ENCODE assay signal across 8 mouse cellular contexts in the genomic region with DNA sequence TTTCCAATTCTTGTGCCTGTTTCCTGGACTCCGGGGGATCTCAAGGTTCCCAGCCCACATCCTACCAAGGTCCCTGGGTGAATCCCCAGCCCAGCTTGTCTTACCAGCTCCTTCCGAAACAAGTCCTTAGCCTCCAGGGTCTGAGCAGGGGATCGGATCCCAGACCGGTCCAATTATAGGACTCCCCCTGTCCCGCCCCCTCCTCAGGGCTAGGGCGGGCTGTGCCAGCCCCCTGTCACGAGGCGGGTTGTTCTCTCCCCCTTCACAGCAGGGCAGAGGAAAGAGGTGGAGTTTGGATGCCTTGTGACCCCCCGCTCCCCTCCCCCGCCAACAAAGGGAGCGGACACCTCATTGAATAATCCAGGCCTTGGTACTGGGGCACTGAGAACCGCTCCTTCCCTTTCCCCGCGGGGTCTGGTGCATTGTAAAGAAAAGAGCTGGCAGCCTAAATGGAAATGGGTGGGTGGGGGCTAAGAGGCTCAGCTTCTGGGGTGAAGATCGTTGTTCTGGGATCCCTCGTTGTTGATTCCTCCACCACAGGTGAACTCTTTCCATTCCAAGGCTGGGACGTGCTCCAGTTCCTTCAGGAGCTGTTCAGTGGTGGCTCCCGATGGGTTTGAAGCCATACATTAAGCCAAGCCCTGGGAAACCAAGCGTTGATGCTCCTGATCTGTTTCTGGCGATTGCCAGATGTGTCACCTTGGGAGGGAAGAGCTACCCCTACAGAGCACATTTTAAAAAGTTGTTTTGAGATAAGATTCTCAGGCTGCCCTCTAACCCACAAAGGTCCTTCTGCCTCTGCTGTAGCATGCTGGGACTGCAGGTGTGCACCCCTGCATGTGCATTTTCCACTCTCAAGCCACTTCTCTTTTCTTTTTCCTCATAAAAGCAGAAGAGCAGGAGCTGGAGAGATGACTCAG. TPM values are rescaled to one million over a fixed set of nuclear protein-coding genes. Genes with fewer than 3 reads are reported as not detected.
A peak's percentile ranks its signal among the peaks of the same experiment; 100 is the strongest.
DNase-seq lines count a peak whose midpoint lies in the region; ATAC-seq and TF ChIP-seq lines count a peak whose summit lies in the region.

TSS of gene Apoe (minus strand) at position 282 of the 920 bp plus-strand sequence.

- H3K36me3 ChIP-seq in ES-E14 (ENCODE audit: control insufficient read depth, insufficient read depth, low read length, poor library complexity, severe bottlenecking), result peaks cover 35% of the 10 kb centered on the region
- peaks cover 47% of the 10 kb centered on the region for H3K36me3 ChIP-seq in hindbrain, embryonic 10.5 days
- peaks cover 39% of the 10 kb centered on the region for H3K36me3 ChIP-seq in lung, embryonic 14.5 days (ENCODE audit: insufficient read depth)

- H3K4me2 ChIP-seq in lung, embryonic 14.5 days, result peak within 1 kb of the TSS; percentile 68

- ATAC-seq in lung, embryonic 14.5 days (ENCODE audit: insufficient read depth), result peak; percentile 67; the same call in 1 of the 2 replicates
- ATAC-seq in neutrophil, adult 5-6 weeks (ENCODE audit: extremely low read depth, insufficient number of reproducible peaks, low FRiP score, poor library complexity, severe bottlenecking), result peak; percentile 56

- H3K9ac ChIP-seq in ES-E14 (ENCODE audit: insufficient read depth, low read depth, low read length, poor library complexity, severe bottlenecking), result peak within 1 kb of the TSS; percentile 88
- peak within 1 kb of the TSS; percentile 42 for H3K9ac ChIP-seq in lung, embryonic 14.5 days

- in situ Hi-C loops in ES-E14 (cut with MboI; ENCODE audit: low sequenced_read_pairs in 2 of 2, unreplicated experiment in 2 of 2), result no loop called here

- peak within 1 kb of the TSS; percentile 77 for H3K27ac ChIP-seq in ES-E14 (ENCODE audit: insufficient read depth, low read depth, low read length, poor library complexity, severe bottlenecking)
- H3K27ac ChIP-seq in hindbrain, embryonic 10.5 days, result peak within 1 kb of the TSS; percentile 84
- peak within 1 kb of the TSS; percentile 46; the same call in 1 of the 2 replicates for H3K27ac ChIP-seq in lung, embryonic 14.5 days (ENCODE audit: low read depth)

- peaks cover 0 to 31% of the 10 kb centered on the region in 2 experiments; a peak in 2 of 4 replicates for H3K4me1 ChIP-seq in ES-E14 (ENCODE audit: control insufficient read depth in 2 of 2, insufficient read depth in 2 of 2, low read length in 2 of 2, poor library complexity in 1 of 2)
- H3K4me1 ChIP-seq in hindbrain, embryonic 10.5 days (replicated peaks), result peaks cover 51% of the 10 kb centered on the region
- peaks cover 14% of the 10 kb centered on the region; the same call in 1 of the 2 replicates for H3K4me1 ChIP-seq in lung, embryonic 14.5 days (ENCODE audit: insufficient read depth)

- no peaks in the 10 kb centered on the region for H3K9me3 ChIP-seq in ES-E14 (ENCODE audit: control insufficient read depth, insufficient read depth, low read depth, low read length)
- H3K9me3 ChIP-seq in hindbrain, embryonic 10.5 days, result peaks cover 9% of the 10 kb centered on the region
- H3K9me3 ChIP-seq in lung, embryonic 14.5 days (ENCODE audit: low read depth, low read length), result no peaks in the 10 kb centered on the region; the same call in 1 of the 2 replicates

- peak; percentile 75 for DNase-seq in ES-E14 (ENCODE audit: low read depth, low spot score)
- peak; percentile 71 for DNase-seq in brain, embryonic 14.5 days (ENCODE audit: low read depth)
- DNase-seq in frontal cortex, postnatal 10 days (ENCODE audit: low spot score in 2 of 2), result peak; percentile 73 to 79
- DNase-seq in hindbrain, embryonic 10.5 days (ENCODE audit: low spot score), result peak; percentile 59
- peak; percentile 91 for DNase-seq in layer of hippocampus, adult 9-11 months
- peak; percentile 60 for DNase-seq in lung, embryonic 14.5 days
- peak; percentile 48 to 62 for DNase-seq in urinary bladder, postnatal 4 days (ENCODE audit: low spot score in 2 of 2)

- H3K27me3 ChIP-seq in hindbrain, embryonic 10.5 days (ENCODE audit: insufficient read depth, poor library complexity, severe bottlenecking), result no peaks in the 10 kb centered on the region
- H3K27me3 ChIP-seq in lung, embryonic 14.5 days (ENCODE audit: insufficient read depth, low read length), result no peaks in the 10 kb centered on the region

- 1% methylated on average over 20 of the region's 20 CpGs for WGBS in hindbrain, embryonic 10.5 days
- WGBS in lung, embryonic 14.5 days, result 2% methylated on average over 20 of the region's 20 CpGs

- TF ChIP-seq CTCF in brain, embryonic 14.5 days (IDR thresholded peaks at IDR 0.05; ENCODE audit: borderline replicate concordance, extremely low read depth, insufficient read depth, insufficient read length), result no peak
- TF ChIP-seq CTCF in lung, embryonic 14.5 days (IDR thresholded peaks at IDR 0.05; ENCODE audit: low read depth), result 0 out of 2 replicates have a peak, but pooled peaks have one; percentile 19

- no peak for TF ChIP-seq POLR2A in brain, embryonic 14.5 days (IDR thresholded peaks at IDR 0.05; ENCODE audit: borderline replicate concordance, extremely low read depth, insufficient read depth, insufficient read length, poor library complexity, severe bottlenecking)

- H3K4me3 ChIP-seq in ES-E14 (ENCODE audit: insufficient read depth in 1 of 2, low read depth in 1 of 2, low read length in 2 of 2, poor library complexity in 1 of 2, severe bottlenecking in 1 of 2), result peak within 1 kb of the TSS; percentile 61 to 79
- H3K4me3 ChIP-seq in hindbrain, embryonic 10.5 days, result peak within 1 kb of the TSS; percentile 51
- peak within 1 kb of the TSS; percentile 34 for H3K4me3 ChIP-seq in lung, embryonic 14.5 days (ENCODE audit: low read depth, low read length)

TF ChIP-seq in ES-E14, 5 proteins besides CTCF, POLR2A, EP300 and RAD21:
- TF ChIP-seq MAFK (IDR thresholded peaks at IDR 0.05; ENCODE audit: insufficient read depth, low read depth, low read length) (no peak), CHD2 (IDR thresholded peaks at IDR 0.05; ENCODE audit: low read depth, low read length) (no peak), HCFC1 (IDR thresholded peaks at IDR 0.05; ENCODE audit: borderline replicate concordance, insufficient read depth, low read length) (no peak), ZC3H11A (IDR thresholded peaks at IDR 0.05; ENCODE audit: borderline replicate concordance, low read depth, low read length) (no peak), ZNF384 (IDR thresholded peaks at IDR 0.05; ENCODE audit: low read depth, low read length) (no peak)

RNA-seq across cellular contexts. Expression of gene Apoe, which starts in this region (rescaled TPM):
- 683 and 2,144 TPM in 2 replicates for total RNA-seq in ES-E14 (2012; rRNA removed)
- polyA plus RNA-seq in brain, embryonic 14.5 days (2012; rRNA removed), result 235 and 295 TPM in 2 replicates
- 179 and 230 TPM in 2 replicates for polyA plus RNA-seq in hindbrain, embryonic 10.5 days (2016; fragmentation: Nextera tagmentation; extraction: Ambion mirVana)
- polyA plus RNA-seq in lung, embryonic 14.5 days (2014; fragmentation: Nextera tagmentation; extraction: Ambion mirVana), result 404 and 439 TPM in 2 replicates
- total RNA-seq in neutrophil, adult 5-6 weeks (2017), result 399 and 429 TPM in 2 replicates

Comparison
In these comparisons a context has a peak if more than half of its experiments do, and no peak if none do; other contexts are left out.
1. Peak in every context shown above with its lines: DNase-seq, ATAC-seq, H3K4me3 ChIP-seq and H3K27ac ChIP-seq.